Mouse (Mus musculus) E14TG2a.4 (cell line): ENCODE data around the gene Crim1.

ENCODE experiments used
- H3K27me3 ChIP-seq: 2 replicates; pipeline ENCODE4 v1.6.1; 2014; ENCODE audit warnings: low read length, control low read depth; ENCODE audit not compliant: insufficient read depth
- H3K36me3 ChIP-seq: 2 replicates; pipeline ENCODE4 v1.6.1; 2014; ENCODE audit warnings: low read length, control low read depth; ENCODE audit not compliant: insufficient read depth
- H3K4me1 ChIP-seq: replicated peaks from 2 replicates; pipeline ENCODE4 v1.6.1; 2014; ENCODE audit warnings: low read depth, low read length, control low read depth
- H3K4me3 ChIP-seq: replicated peaks from 2 replicates; pipeline ENCODE4 v1.5.1; 2014; ENCODE audit warnings: mild to moderate bottlenecking, low read length
- H3K9me3 ChIP-seq: 2 replicates; pipeline ENCODE4 v1.6.1; 2014; ENCODE audit warnings: low read length, control low read depth
- CTCF ChIP-seq: conservative IDR thresholded peaks from 2 replicates; pipeline ENCODE4 v1.5.1; 2014; ENCODE audit warnings: low read length
- NANOG ChIP-seq: IDR thresholded peaks from 2 replicates; pipeline ENCODE4 v1.6.1; 2014; ENCODE audit warnings: borderline replicate concordance, low read length, mixed read lengths
- POU5F1 ChIP-seq: IDR thresholded peaks from 2 replicates; pipeline ENCODE4 v1.6.1; 2014; ENCODE audit warnings: low read length, borderline replicate concordance

Crim1 gene

GRCm38 (mm10) chr17:78218506-78219232, 18.6 kb downstream of the Crim1 start:
- Histone ChIP-seq H3K4me1 (peaks cover 6% of the 10 kb centered on the region; the same call in 1 of the 2 replicates), H3K9me3 (no peaks in the 10 kb centered on the region), H3K4me3 (no peak overlapping the region), H3K36me3 (no peaks in the 10 kb centered on the region), H3K27me3 (no peaks in the 10 kb centered on the region)
- no peak for TF ChIP-seq POU5F1
- no peak for TF ChIP-seq NANOG
- TF ChIP-seq CTCF = no peak

GRCm38 (mm10) chr17:78221007-78221642, 21.1 kb downstream of the Crim1 start:
- Histone ChIP-seq H3K4me1 (peaks cover 6% of the 10 kb centered on the region; the same call in 1 of the 2 replicates), H3K36me3 (no peaks in the 10 kb centered on the region), H3K4me3 (no peak overlapping the region), H3K9me3 (no peaks in the 10 kb centered on the region), H3K27me3 (no peaks in the 10 kb centered on the region; the same call in 1 of the 2 replicates)
- no peak for TF ChIP-seq POU5F1
- TF ChIP-seq CTCF = no peak
- TF ChIP-seq NANOG = no peak

GRCm38 (mm10) chr17:78221860-78222259, 21.8 kb downstream of the Crim1 start:
- Histone ChIP-seq H3K4me3 (no peak overlapping the region), H3K4me1 (peaks cover 6% of the 10 kb centered on the region; the same call in 1 of the 2 replicates), H3K27me3 (no peaks in the 10 kb centered on the region; the same call in 1 of the 2 replicates), H3K9me3 (no peaks in the 10 kb centered on the region), H3K36me3 (no peaks in the 10 kb centered on the region)
- TF ChIP-seq CTCF (no peak), POU5F1 (no peak), NANOG (no peak)

GRCm38 (mm10) chr17:78223988-78224387, 23.9 kb downstream of the Crim1 start:
- no peaks in the 10 kb centered on the region; the same call in 1 of the 2 replicates for H3K27me3 ChIP-seq
- no peaks in the 10 kb centered on the region for H3K9me3 ChIP-seq
- TF ChIP-seq CTCF (no peak), NANOG (no peak), POU5F1 (no peak)
- H3K4me1 ChIP-seq = no peaks in the 10 kb centered on the region
- no peak overlapping the region for H3K4me3 ChIP-seq
- no peaks in the 10 kb centered on the region for H3K36me3 ChIP-seq

GRCm38 (mm10) chr17:78225547-78225946, 25.5 kb downstream of the Crim1 start:
- H3K9me3 ChIP-seq = no peaks in the 10 kb centered on the region
- no peak overlapping the region for H3K4me3 ChIP-seq
- no peak for TF ChIP-seq POU5F1
- no peak for TF ChIP-seq CTCF
- TF ChIP-seq NANOG = no peak
- peaks cover 3% of the 10 kb centered on the region; the same call in 1 of the 2 replicates for H3K27me3 ChIP-seq
- H3K36me3 ChIP-seq = no peaks in the 10 kb centered on the region
- H3K4me1 ChIP-seq = no peaks in the 10 kb centered on the region

- Histone ChIP-seq H3K9me3 (no peaks in the 10 kb centered on the region), H3K4me3 (no peak overlapping the region), H3K27me3 (peaks cover 17% of the 10 kb centered on the region), H3K4me1 (peaks cover 5% of the 10 kb centered on the region), H3K36me3 (no peaks in the 10 kb centered on the region)
- TF ChIP-seq POU5F1 (no peak), NANOG (no peak), CTCF (no peak)
Measured at GRCm38 (mm10) chr17:78227211-78227610, 27.2 kb downstream of the Crim1 start.

- Histone ChIP-seq H3K4me3 (no peak overlapping the region), H3K9me3 (no peaks in the 10 kb centered on the region), H3K27me3 (peaks cover 31% of the 10 kb centered on the region), H3K36me3 (no peaks in the 10 kb centered on the region), H3K4me1 (peaks cover 6% of the 10 kb centered on the region)
- no peak for TF ChIP-seq CTCF
- no peak for TF ChIP-seq POU5F1
- no peak for TF ChIP-seq NANOG
Measured at GRCm38 (mm10) chr17:78231567-78231966, 31.5 kb downstream of the Crim1 start.

- peaks cover 31% of the 10 kb centered on the region for H3K27me3 ChIP-seq
- H3K4me1 ChIP-seq = peaks cover 11% of the 10 kb centered on the region
- H3K36me3 ChIP-seq = no peaks in the 10 kb centered on the region
- H3K4me3 ChIP-seq = peak overlapping the region; percentile 53
- H3K9me3 ChIP-seq = no peaks in the 10 kb centered on the region
- no peak for TF ChIP-seq POU5F1
- TF ChIP-seq NANOG = no peak
- TF ChIP-seq CTCF = no peak
Measured at GRCm38 (mm10) chr17:78232703-78233102, 32.7 kb downstream of the Crim1 start.

GRCm38 (mm10) chr17:78233873-78234272, 33.8 kb downstream of the Crim1 start:
- H3K27me3 ChIP-seq = peaks cover 31% of the 10 kb centered on the region
- peaks cover 12% of the 10 kb centered on the region for H3K4me1 ChIP-seq
- H3K36me3 ChIP-seq = no peaks in the 10 kb centered on the region
- no peaks in the 10 kb centered on the region for H3K9me3 ChIP-seq
- no peak for TF ChIP-seq NANOG
- TF ChIP-seq CTCF = no peak
- no peak for TF ChIP-seq POU5F1
- no peak overlapping the region for H3K4me3 ChIP-seq
